Mouse (Mus musculus): ENCODE data around the gene Sdf2. TPM values are rescaled to one million over a fixed set of nuclear protein-coding genes. Genes with fewer than 3 reads are reported as not detected.
A peak's percentile ranks its signal among the peaks of the same experiment; 100 is the strongest.

Sdf2 gene
- polyA plus RNA-seq, 1 experiment from 2014 or later, result 76.7 TPM

GRCm38 (mm10) chr11:78211513-78211912 is 34.0 kb upstream of the Sdf2 start:
- no peak for TF ChIP-seq CTCF (IDR thresholded peaks at IDR 0.05; ENCODE audit: low read depth)
- no peak overlapping the region for H3K4me2 ChIP-seq
- no peaks in the 10 kb centered on the region for H3K27me3 ChIP-seq (ENCODE audit: insufficient read depth, low read length)
- no peak overlapping the region for H3K27ac ChIP-seq (ENCODE audit: low read depth)
- no peak for DNase-seq
- ATAC-seq (ENCODE audit: insufficient read depth), result no peak
- H3K9me3 ChIP-seq (ENCODE audit: low read depth, low read length), result no peaks in the 10 kb centered on the region
- H3K4me1 ChIP-seq (ENCODE audit: insufficient read depth), result no peaks in the 10 kb centered on the region
- H3K9ac ChIP-seq, result no peak overlapping the region
- no peak overlapping the region for H3K4me3 ChIP-seq (ENCODE audit: low read depth, low read length)
- 86% methylated on average over 5 of the region's 5 CpGs for WGBS
- peaks cover 100% of the 10 kb centered on the region for H3K36me3 ChIP-seq (ENCODE audit: insufficient read depth)

DNA sequence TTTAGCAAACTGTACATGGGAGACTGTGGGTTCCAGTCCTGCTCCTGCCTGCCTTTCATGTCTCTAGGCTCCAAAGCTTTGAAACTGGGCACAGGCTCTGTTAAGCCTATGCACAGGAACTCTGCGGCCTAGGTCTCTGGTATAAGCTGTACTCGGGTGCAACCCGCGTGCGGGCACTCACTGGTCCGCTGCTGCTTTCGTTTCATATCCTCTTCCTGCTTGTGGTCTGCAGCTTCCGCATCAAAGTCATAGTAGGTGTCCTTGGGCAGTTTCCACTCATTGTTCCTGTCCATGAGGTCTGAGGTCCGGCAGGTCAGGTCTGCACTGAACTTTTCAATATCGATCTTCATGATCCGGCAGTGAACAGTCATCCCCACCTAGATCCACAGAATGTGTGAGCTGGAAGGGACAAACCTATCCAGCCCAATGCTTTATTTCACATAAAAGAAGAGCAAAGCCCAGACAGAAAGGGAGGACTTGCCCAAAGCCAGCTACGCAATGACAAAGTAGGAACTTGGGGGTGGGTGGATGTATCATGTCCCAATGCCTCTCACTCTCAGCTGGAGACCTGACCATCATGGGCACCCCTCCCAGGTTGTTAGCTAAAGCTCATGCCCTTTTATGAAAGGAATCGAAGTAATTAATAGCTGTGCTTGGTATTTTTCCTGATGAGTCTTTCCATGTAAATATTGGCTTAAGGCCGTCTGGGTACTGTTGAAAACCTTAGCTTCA is 32.3 kb upstream of the Sdf2 start:
- no peaks in the 10 kb centered on the region for H3K9me3 ChIP-seq (ENCODE audit: low read depth, low read length)
- H3K27ac ChIP-seq (ENCODE audit: low read depth), result no peak overlapping the region
- no peak overlapping the region for H3K9ac ChIP-seq
- no peak for DNase-seq
- no peak overlapping the region for H3K4me3 ChIP-seq (ENCODE audit: low read depth, low read length)
- TF ChIP-seq CTCF (IDR thresholded peaks at IDR 0.05; ENCODE audit: low read depth), result no peak
- no peaks in the 10 kb centered on the region for H3K4me1 ChIP-seq (ENCODE audit: insufficient read depth)
- no peaks in the 10 kb centered on the region for H3K27me3 ChIP-seq (ENCODE audit: insufficient read depth, low read length)
- ATAC-seq (ENCODE audit: insufficient read depth), result no peak
- H3K36me3 ChIP-seq (ENCODE audit: insufficient read depth), result peaks cover 99% of the 10 kb centered on the region
- WGBS, result 90% methylated on average over 14 of the region's 14 CpGs
- no peak overlapping the region for H3K4me2 ChIP-seq

GRCm38 (mm10) chr11:78215709-78216317 is 29.7 kb upstream of the Sdf2 start:
- Histone ChIP-seq H3K27me3 (ENCODE audit: insufficient read depth, low read length) (no peaks in the 10 kb centered on the region), H3K27ac (ENCODE audit: low read depth) (no peak overlapping the region), H3K9me3 (ENCODE audit: low read depth, low read length) (no peaks in the 10 kb centered on the region), H3K36me3 (ENCODE audit: insufficient read depth) (peaks cover 98% of the 10 kb centered on the region), H3K4me3 (ENCODE audit: low read depth, low read length) (no peak overlapping the region), H3K4me2 (no peak overlapping the region), H3K4me1 (ENCODE audit: insufficient read depth) (no peaks in the 10 kb centered on the region), H3K9ac (no peak overlapping the region)
- 89% methylated on average over 11 of the region's 11 CpGs for WGBS
- ATAC-seq (ENCODE audit: insufficient read depth), result no peak
- no peak for DNase-seq
- TF ChIP-seq CTCF (IDR thresholded peaks at IDR 0.05; ENCODE audit: low read depth), result no peak

GRCm38 (mm10) chr11:78223586-78223985 is 22.0 kb upstream of the Sdf2 start:
- H3K9ac ChIP-seq, result no peak overlapping the region
- no peak overlapping the region for H3K27ac ChIP-seq (ENCODE audit: low read depth)
- H3K4me3 ChIP-seq (ENCODE audit: low read depth, low read length), result no peak overlapping the region
- ATAC-seq (ENCODE audit: insufficient read depth) (no peak), DNase-seq (no peak)
- 95% methylated on average over 4 of the region's 4 CpGs for WGBS
- H3K9me3 ChIP-seq (ENCODE audit: low read depth, low read length), result no peaks in the 10 kb centered on the region
- no peaks in the 10 kb centered on the region for H3K27me3 ChIP-seq (ENCODE audit: insufficient read depth, low read length)
- peaks cover 95% of the 10 kb centered on the region for H3K36me3 ChIP-seq (ENCODE audit: insufficient read depth)
- no peak overlapping the region for H3K4me2 ChIP-seq
- no peaks in the 10 kb centered on the region for H3K4me1 ChIP-seq (ENCODE audit: insufficient read depth)
- TF ChIP-seq CTCF (IDR thresholded peaks at IDR 0.05; ENCODE audit: low read depth), result no peak

- no peak overlapping the region for H3K9ac ChIP-seq
- no peak for DNase-seq
- H3K36me3 ChIP-seq (ENCODE audit: insufficient read depth), result peaks cover 86% of the 10 kb centered on the region
- H3K4me1 ChIP-seq (ENCODE audit: insufficient read depth), result no peaks in the 10 kb centered on the region
- no peak overlapping the region for H3K4me2 ChIP-seq
- ATAC-seq (ENCODE audit: insufficient read depth), result no peak
- no peak for TF ChIP-seq CTCF (IDR thresholded peaks at IDR 0.05; ENCODE audit: low read depth)
- no peaks in the 10 kb centered on the region for H3K9me3 ChIP-seq (ENCODE audit: low read depth, low read length)
- WGBS, result 86% methylated on average over 6 of the region's 6 CpGs
- H3K27ac ChIP-seq (ENCODE audit: low read depth), result no peak overlapping the region
- H3K27me3 ChIP-seq (ENCODE audit: insufficient read depth, low read length), result no peaks in the 10 kb centered on the region
- no peak overlapping the region for H3K4me3 ChIP-seq (ENCODE audit: low read depth, low read length)
These were observed 14.0 kb upstream of the Sdf2 start for GRCm38 (mm10) chr11:78231518-78231917.

DNA sequence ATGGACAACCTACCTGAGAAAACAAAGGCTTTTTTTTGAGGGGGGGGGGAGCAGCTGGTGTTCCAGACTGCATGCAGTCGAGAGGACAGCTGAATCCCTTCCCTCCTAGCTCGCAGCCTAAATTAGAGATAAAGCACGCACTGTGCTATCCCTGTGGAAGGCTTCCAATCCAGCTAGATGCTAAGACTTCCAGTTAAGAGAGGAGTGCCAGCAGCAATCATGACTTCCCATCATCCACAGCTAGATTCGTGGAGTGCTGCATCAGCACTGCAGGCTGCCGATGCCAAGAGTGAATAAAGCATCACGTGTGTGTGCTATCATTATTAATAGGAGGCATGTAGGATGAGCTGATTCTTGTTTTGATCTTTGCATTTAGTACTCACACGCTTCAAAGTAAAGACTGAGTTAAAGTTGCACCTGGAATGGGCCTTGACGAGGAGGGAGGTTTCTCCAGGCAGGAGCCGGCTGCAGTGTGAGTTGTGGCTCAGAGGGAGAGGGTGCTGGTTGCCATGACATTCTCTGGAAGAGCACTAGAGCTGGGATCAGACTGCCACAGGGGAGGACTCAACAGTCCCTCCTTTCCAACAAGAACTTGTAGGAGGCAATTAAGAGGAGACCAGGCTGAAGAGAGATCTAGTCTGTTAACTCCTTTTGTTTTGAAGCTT is 5.2 kb upstream of the Sdf2 start:
- TF ChIP-seq CTCF (IDR thresholded peaks at IDR 0.05; ENCODE audit: low read depth), result no peak
- H3K4me2 ChIP-seq, result no peak overlapping the region
- H3K36me3 ChIP-seq (ENCODE audit: insufficient read depth), result peaks cover 36% of the 10 kb centered on the region; the same call in 1 of the 2 replicates
- no peaks in the 10 kb centered on the region for H3K9me3 ChIP-seq (ENCODE audit: low read depth, low read length)
- no peak overlapping the region for H3K4me3 ChIP-seq (ENCODE audit: low read depth, low read length)
- 80% methylated on average over 9 of the region's 9 CpGs for WGBS
- H3K4me1 ChIP-seq (ENCODE audit: insufficient read depth), result 0 out of 2 replicates have a peak, but pooled peaks cover 4% of the 10 kb centered on the region
- DNase-seq (no peak), ATAC-seq (ENCODE audit: insufficient read depth) (no peak)
- no peaks in the 10 kb centered on the region for H3K27me3 ChIP-seq (ENCODE audit: insufficient read depth, low read length)
- H3K9ac ChIP-seq, result no peak overlapping the region
- no peak overlapping the region for H3K27ac ChIP-seq (ENCODE audit: low read depth)

DNA sequence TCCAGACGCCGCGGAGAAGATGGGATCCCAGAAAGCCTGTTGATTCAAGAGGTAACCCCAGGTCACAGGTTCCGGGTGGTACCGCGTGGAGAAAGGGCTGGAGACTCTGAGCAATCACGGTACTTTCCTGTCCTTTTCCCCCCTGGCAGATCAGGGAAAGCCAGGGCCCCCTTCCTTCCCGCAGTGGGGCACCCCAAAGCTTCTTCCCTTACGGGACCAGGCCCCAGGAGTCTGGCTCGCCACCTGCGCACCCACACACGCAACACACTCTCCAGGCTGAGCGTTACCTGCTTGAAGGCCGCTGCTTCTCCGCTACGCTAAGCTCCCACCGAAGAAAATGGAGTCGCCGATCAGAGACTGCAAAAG is 302 bp upstream of the Sdf2 start:
- ATAC-seq (ENCODE audit: insufficient read depth), result no peak

More for the DNA sequence above, 302 bp upstream of the Sdf2 start:
- Histone ChIP-seq H3K27me3 (ENCODE audit: insufficient read depth, low read length) (no peaks in the 10 kb centered on the region), H3K9ac (peak overlapping the region; percentile 97), H3K27ac (ENCODE audit: low read depth) (peak overlapping the region; percentile 94), H3K4me2 (peak overlapping the region; percentile 72), H3K4me3 (ENCODE audit: low read depth, low read length) (peak overlapping the region; percentile 97), H3K36me3 (ENCODE audit: insufficient read depth) (peaks cover 7% of the 10 kb centered on the region; the same call in 1 of the 2 replicates), H3K4me1 (ENCODE audit: insufficient read depth) (peaks cover 15% of the 10 kb centered on the region), H3K9me3 (ENCODE audit: low read depth, low read length) (no peaks in the 10 kb centered on the region)
- no peak for DNase-seq
- no peak for TF ChIP-seq CTCF (IDR thresholded peaks at IDR 0.05; ENCODE audit: low read depth)
- WGBS, result 0% methylated on average over 19 of the region's 19 CpGs

All from lung, embryonic 14.5 days (tissue).